Mouse (Mus musculus): ENCODE results near the gene Vps37c. TPM values are rescaled to one million over a fixed set of nuclear protein-coding genes. Genes with fewer than 3 reads are reported as not detected.

Gene Vps37c
- 25.5 and 42.1 TPM in 2 replicates for total RNA-seq (2014; rRNA removed; ENCODE audit: low replicate concordance)
- 22.2 and 23.0 TPM in 2 replicates for polyA plus RNA-seq (2015; fragmentation: Nextera tagmentation; extraction: Ambion mirVana)

GRCm38 (mm10) chr19:10688537-10689352 lies at the start of gene Vps37c:
Gene Vps37c (plus strand): TSS chr19:10688735.
- peak within 1 kb of the TSS; percentile 87 for H3K27ac ChIP-seq (ENCODE audit: low read depth)
- peak within 1 kb of the TSS; percentile 70 for H3K4me2 ChIP-seq (ENCODE audit: low read depth, low read length)
- peak within 1 kb of the TSS; percentile 56 for H3K9ac ChIP-seq (replicated peaks; ENCODE audit: low read depth, low read length)
- peaks cover 27% of the 10 kb centered on the region for H3K4me1 ChIP-seq (ENCODE audit: control insufficient read depth, insufficient read depth)
- H3K27me3 ChIP-seq (ENCODE audit: control insufficient read depth, insufficient read depth, low read length), result 0 out of 2 replicates have a peak, but pooled peaks cover 3% of the 10 kb centered on the region
- no peaks in the 10 kb centered on the region; the same call in 1 of the 2 replicates for H3K36me3 ChIP-seq (replicated peaks; ENCODE audit: control insufficient read depth, insufficient read depth, low read length)
- no peak for TF ChIP-seq EP300 (IDR thresholded peaks at IDR 0.05; ENCODE audit: low read depth)
- peak within 1 kb of the TSS; percentile 57 for H3K4me3 ChIP-seq (ENCODE audit: low read depth, low read length)
- DNase-seq (ENCODE audit: low spot score) (peak; percentile 88), ATAC-seq (ENCODE audit: insufficient read depth, low read depth) (peak; percentile 88)
- H3K9me3 ChIP-seq (replicated peaks; ENCODE audit: control insufficient read depth, low read length), result no peaks in the 10 kb centered on the region
- WGBS, result under 1% methylated on average over 64 of the region's 74 CpGs

DNA sequence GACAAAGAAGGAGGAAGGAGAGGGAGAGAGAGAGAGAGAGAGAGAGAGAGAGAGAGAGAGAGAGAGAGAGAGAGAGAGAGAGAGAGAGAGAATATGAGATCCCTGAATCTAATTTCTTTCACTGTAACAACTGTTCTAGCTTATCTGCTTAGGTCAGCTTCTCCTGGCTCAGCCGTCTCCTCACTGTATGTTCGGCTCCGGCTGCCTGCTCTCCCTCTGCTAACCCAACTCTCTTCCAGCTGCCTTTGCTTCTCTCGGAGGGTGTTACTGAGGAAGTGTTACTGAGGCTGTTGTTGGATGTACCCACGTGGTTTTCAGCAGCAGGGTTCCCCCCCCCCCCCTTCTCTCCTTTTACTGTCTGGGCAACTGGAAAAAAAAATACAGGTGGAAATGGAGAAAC lies 48.5 kb upstream of the Vps37c start:
- H3K9me3 ChIP-seq (replicated peaks; ENCODE audit: control insufficient read depth, low read length), result no peaks in the 10 kb centered on the region
- no peak overlapping the region for H3K27ac ChIP-seq (ENCODE audit: low read depth)
- peaks cover 2% of the 10 kb centered on the region for H3K4me1 ChIP-seq (ENCODE audit: control insufficient read depth, insufficient read depth)
- no peak overlapping the region for H3K4me2 ChIP-seq (ENCODE audit: low read depth, low read length)
- no peaks in the 10 kb centered on the region for H3K36me3 ChIP-seq (replicated peaks; ENCODE audit: control insufficient read depth, insufficient read depth, low read length)
- H3K4me3 ChIP-seq (ENCODE audit: low read depth, low read length), result no peak overlapping the region
- WGBS, result 6% methylated on average over 5 of the region's 5 CpGs
- no peaks in the 10 kb centered on the region; the same call in 1 of the 2 replicates for H3K27me3 ChIP-seq (ENCODE audit: control insufficient read depth, insufficient read depth, low read length)
- no peak for TF ChIP-seq EP300 (IDR thresholded peaks at IDR 0.05; ENCODE audit: low read depth)
- TF ChIP-seq CTCF (IDR thresholded peaks at IDR 0.05; ENCODE audit: low read depth), result no peak
- no peak overlapping the region for H3K9ac ChIP-seq (replicated peaks; ENCODE audit: low read depth, low read length)
- DNase-seq (ENCODE audit: low spot score) (no peak), ATAC-seq (ENCODE audit: insufficient read depth, low read depth) (no peak)

DNA sequence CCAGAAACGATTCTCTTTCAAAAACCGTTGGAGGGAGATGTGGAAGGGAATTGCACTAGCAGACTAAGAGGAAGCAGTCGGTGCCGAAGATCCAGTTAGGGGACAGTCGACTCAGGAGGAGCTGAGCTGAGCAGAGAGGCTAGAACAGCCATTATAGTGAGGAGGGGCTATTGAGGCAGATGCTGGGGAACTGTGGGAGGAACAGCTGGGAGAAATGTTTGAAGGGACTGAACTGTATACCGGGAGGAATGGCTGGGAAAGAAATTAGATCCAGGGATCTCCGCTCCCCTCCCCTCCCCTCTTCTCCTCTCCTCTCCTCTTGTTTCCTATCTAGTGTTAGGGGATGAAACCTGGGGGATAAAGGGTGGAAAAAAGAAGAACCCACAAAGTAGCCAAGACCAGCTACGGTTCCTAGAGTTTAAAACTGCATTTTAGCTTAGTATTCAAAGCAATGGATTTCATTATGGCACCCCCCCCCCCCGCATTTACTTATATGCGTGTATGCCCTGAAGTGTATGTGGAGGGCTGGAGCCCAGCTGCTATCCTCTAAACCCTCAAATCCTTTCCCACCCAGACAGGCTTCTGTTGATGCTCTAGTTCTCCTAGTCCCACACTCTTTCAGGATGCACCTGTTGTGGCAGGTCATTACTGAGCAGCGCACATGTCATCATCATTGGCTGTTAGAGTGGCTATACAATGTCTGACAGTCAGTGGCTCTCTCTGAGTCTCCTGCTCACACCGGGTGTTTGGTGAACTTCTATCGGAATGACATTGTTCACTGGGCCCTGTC lies 47.8 kb upstream of the Vps37c start:
- no peak for ATAC-seq (ENCODE audit: insufficient read depth, low read depth)
- no peak overlapping the region for H3K9ac ChIP-seq (replicated peaks; ENCODE audit: low read depth, low read length)
- H3K27ac ChIP-seq (ENCODE audit: low read depth), result no peak overlapping the region
- no peaks in the 10 kb centered on the region for H3K9me3 ChIP-seq (replicated peaks; ENCODE audit: control insufficient read depth, low read length)
- TF ChIP-seq CTCF (IDR thresholded peaks at IDR 0.05; ENCODE audit: low read depth) (no peak), EP300 (IDR thresholded peaks at IDR 0.05; ENCODE audit: low read depth) (no peak)
- no peak for DNase-seq (ENCODE audit: low spot score)
- no peaks in the 10 kb centered on the region for H3K36me3 ChIP-seq (replicated peaks; ENCODE audit: control insufficient read depth, insufficient read depth, low read length)
- no peaks in the 10 kb centered on the region; the same call in 1 of the 2 replicates for H3K27me3 ChIP-seq (ENCODE audit: control insufficient read depth, insufficient read depth, low read length)
- H3K4me1 ChIP-seq (ENCODE audit: control insufficient read depth, insufficient read depth), result no peaks in the 10 kb centered on the region
- no peak overlapping the region for H3K4me3 ChIP-seq (ENCODE audit: low read depth, low read length)
- H3K4me2 ChIP-seq (ENCODE audit: low read depth, low read length), result no peak overlapping the region
- 48% methylated on average over 13 of the region's 13 CpGs for WGBS

- Histone ChIP-seq H3K27ac (ENCODE audit: low read depth) (no peak overlapping the region), H3K27me3 (ENCODE audit: control insufficient read depth, insufficient read depth, low read length) (peaks cover 5% of the 10 kb centered on the region), H3K9me3 (replicated peaks; ENCODE audit: control insufficient read depth, low read length) (no peaks in the 10 kb centered on the region), H3K4me3 (ENCODE audit: low read depth, low read length) (no peak overlapping the region), H3K36me3 (replicated peaks; ENCODE audit: control insufficient read depth, insufficient read depth, low read length) (no peaks in the 10 kb centered on the region), H3K4me2 (ENCODE audit: low read depth, low read length) (no peak overlapping the region), H3K9ac (replicated peaks; ENCODE audit: low read depth, low read length) (no peak overlapping the region), H3K4me1 (ENCODE audit: control insufficient read depth, insufficient read depth) (no peaks in the 10 kb centered on the region)
- 79% methylated on average over 2 of the region's 2 CpGs for WGBS
- ATAC-seq (ENCODE audit: insufficient read depth, low read depth) (no peak), DNase-seq (ENCODE audit: low spot score) (no peak)
- TF ChIP-seq EP300 (IDR thresholded peaks at IDR 0.05; ENCODE audit: low read depth), result no peak
- no peak for TF ChIP-seq CTCF (IDR thresholded peaks at IDR 0.05; ENCODE audit: low read depth)
These were observed 42.9 kb upstream of the Vps37c start for GRCm38 (mm10) chr19:10645616-10646015.

GRCm38 (mm10) chr19:10648156-10648555 lies 40.4 kb upstream of the Vps37c start:
- Histone ChIP-seq H3K36me3 (replicated peaks; ENCODE audit: control insufficient read depth, insufficient read depth, low read length) (no peaks in the 10 kb centered on the region), H3K4me3 (ENCODE audit: low read depth, low read length) (no peak overlapping the region), H3K27ac (ENCODE audit: low read depth) (no peak overlapping the region), H3K4me1 (ENCODE audit: control insufficient read depth, insufficient read depth) (no peaks in the 10 kb centered on the region), H3K4me2 (ENCODE audit: low read depth, low read length) (no peak overlapping the region), H3K9ac (replicated peaks; ENCODE audit: low read depth, low read length) (no peak overlapping the region), H3K27me3 (ENCODE audit: control insufficient read depth, insufficient read depth, low read length) (peaks cover 5% of the 10 kb centered on the region; the same call in 1 of the 2 replicates), H3K9me3 (replicated peaks; ENCODE audit: control insufficient read depth, low read length) (no peaks in the 10 kb centered on the region)
- 65% methylated on average over 8 of the region's 8 CpGs for WGBS
- TF ChIP-seq CTCF (IDR thresholded peaks at IDR 0.05; ENCODE audit: low read depth), result no peak
- TF ChIP-seq EP300 (IDR thresholded peaks at IDR 0.05; ENCODE audit: low read depth), result no peak
- DNase-seq (ENCODE audit: low spot score) (no peak), ATAC-seq (ENCODE audit: insufficient read depth, low read depth) (no peak)

Measured in heart, postnatal 0 days (tissue).